Mouse (Mus musculus) MEL (cell line): ENCODE results near the gene Tfap4.

Source experiments
- CTCF ChIP-seq, 3 experiments: IDR thresholded peaks in 2 of 3; conservative IDR thresholded peaks in 1 of 3; 2 replicates each; pipeline ENCODE4 v1.5.1; 2011 to 2012; ENCODE audit warnings: low read length in 3 of 3, low read depth in 2 of 3, mild to moderate bottlenecking in 2 of 3, improper control_type of control experiment in 1 of 3, inconsistent platforms in 1 of 3, mixed read lengths in 1 of 3, moderate library complexity in 1 of 3; ENCODE audit not compliant: control insufficient read depth in 1 of 3, insufficient read depth in 1 of 3, poor library complexity in 1 of 3, severe bottlenecking in 1 of 3
- EP300 ChIP-seq, 2 experiments: IDR thresholded peaks; 2 replicates each; pipeline ENCODE4 v1.6.1; 2011; ENCODE audit warnings: improper control_type of control experiment in 2 of 2, low read length in 2 of 2, low read depth in 1 of 2, mild to moderate bottlenecking in 1 of 2
- GABPA ChIP-seq: IDR thresholded peaks from 2 replicates; pipeline ENCODE4 v1.6.1; 2012; ENCODE audit warnings: low read depth, mild to moderate bottlenecking, inconsistent platforms, low read length, improper control_type of control experiment, moderate library complexity
- GATA1 ChIP-seq: IDR thresholded peaks from 2 replicates; pipeline ENCODE4 v1.6.1; 2011; ENCODE audit warnings: low read depth, low read length, improper control_type of control experiment
- JUND ChIP-seq: IDR thresholded peaks from 2 replicates; pipeline ENCODE4 v1.6.1; 2011; ENCODE audit warnings: low read depth, mild to moderate bottlenecking, improper control_type of control experiment, low read length
- NELFE ChIP-seq: IDR thresholded peaks from 2 replicates; pipeline ENCODE4 v1.6.1; 2011; ENCODE audit warnings: low read depth, low read length, improper control_type of control experiment
- POLR2A ChIP-seq, 2 experiments: IDR thresholded peaks; 2 replicates each; pipeline ENCODE4 v1.6.1; 2011 to 2012; ENCODE audit warnings: low read length in 2 of 2, mild to moderate bottlenecking in 2 of 2, control low read depth in 1 of 2, improper control_type of control experiment in 1 of 2, low read depth in 1 of 2, moderate library complexity in 1 of 2; ENCODE audit not compliant: control insufficient read depth in 1 of 2, insufficient read depth in 1 of 2, poor library complexity in 1 of 2
- ZNF384 ChIP-seq: IDR thresholded peaks from 2 replicates; pipeline ENCODE4 v1.6.1; 2012; ENCODE audit warnings: low read depth, mild to moderate bottlenecking, inconsistent platforms, low read length, improper control_type of control experiment

DNA sequence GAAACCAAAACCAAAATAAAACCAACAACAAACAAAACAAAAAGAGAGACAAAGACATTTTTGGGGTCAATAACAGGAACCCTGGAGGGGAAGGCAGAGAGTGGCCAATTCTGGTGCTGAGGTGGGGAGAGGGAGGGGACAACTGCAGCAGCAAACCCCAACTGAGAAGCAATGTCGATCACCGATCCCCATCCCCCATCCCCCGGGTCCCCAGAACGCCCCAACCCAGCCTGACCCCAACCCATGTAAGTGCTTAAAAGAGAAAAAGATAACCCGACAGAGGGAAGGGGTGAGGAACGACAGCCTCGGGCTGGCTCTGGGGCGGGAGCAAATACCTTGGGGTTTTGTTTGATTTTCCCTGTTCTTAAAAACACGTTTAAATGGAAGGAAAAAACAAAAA, 14.8 kb downstream of the Tfap4 start:
- TF ChIP-seq POLR2A (IDR thresholded peaks at IDR 0.05; ENCODE audit: control insufficient read depth in 1 of 2, insufficient read depth in 1 of 2, low read depth in 1 of 2, low read length in 2 of 2, poor library complexity in 1 of 2) (no peak), JUND (no peak), CTCF (IDR thresholded peaks at IDR 0.05 in 2 of 3, conservative IDR thresholded peaks at IDR 0.05 in 1 of 3; ENCODE audit: control insufficient read depth in 1 of 3, insufficient read depth in 1 of 3, low read depth in 2 of 3, low read length in 3 of 3, poor library complexity in 1 of 3, severe bottlenecking in 1 of 3) (no peak), GABPA (no peak), EP300 (IDR thresholded peaks at IDR 0.05; ENCODE audit: low read depth in 1 of 2, low read length in 2 of 2) (no peak), ZNF384 (no peak), NELFE (no peak), GATA1 (no peak)
